Mouse (Mus musculus) heart, postnatal 0 days (tissue): ENCODE measurements around the gene Rag2. TPM values are rescaled to one million over a fixed set of nuclear protein-coding genes. Genes with fewer than 3 reads are reported as not detected.
A peak's percentile ranks its signal among the peaks of the same experiment; 100 is the strongest.

Experiments
- ATAC-seq: fragments of 200-750 bp; cut with Nextera tagmentation; 2 replicates; pipeline ENCODE4 v1.8.0; 2017; ENCODE audit warnings: low read depth, moderate number of reproducible peaks, moderate library complexity; ENCODE audit not compliant: insufficient read depth
- DNase-seq: peaks from one replicate; pipeline ENCODE4 v3.0.0-alpha.2; 2016; ENCODE audit warnings: low spot score
- H3K27ac ChIP-seq: fragments of 300-500 bp; sonication (generic); 2 replicates; pipeline ENCODE4 v1.5.1; 2014; ENCODE audit warnings: low read depth, mild to moderate bottlenecking
- H3K27me3 ChIP-seq: fragments of 300-500 bp; sonication (generic); 2 replicates; pipeline ENCODE4 v1.6.1; 2014; ENCODE audit warnings: low read length, mixed read lengths; ENCODE audit not compliant: control insufficient read depth, insufficient read depth
- H3K36me3 ChIP-seq: fragments of 300-500 bp; sonication (generic); replicated peaks from 2 replicates; pipeline ENCODE4 v1.6.1; 2014; ENCODE audit warnings: low read length, mixed read lengths; ENCODE audit not compliant: control insufficient read depth, insufficient read depth
- H3K4me1 ChIP-seq: fragments of 300-500 bp; sonication (generic); 2 replicates; pipeline ENCODE4 v1.6.1; 2014; ENCODE audit warnings: antibody characterized with exemption; ENCODE audit not compliant: control insufficient read depth, insufficient read depth
- H3K4me2 ChIP-seq: fragments of 300-500 bp; sonication (generic); 2 replicates; pipeline ENCODE4 v1.6.1; 2014; ENCODE audit warnings: low read depth, mild to moderate bottlenecking, low read length, moderate library complexity
- H3K4me3 ChIP-seq: fragments of 300-500 bp; sonication (generic); 2 replicates; pipeline ENCODE4 v1.5.1; 2014; ENCODE audit warnings: low read depth, low read length
- H3K9ac ChIP-seq: fragments of 300-500 bp; sonication (generic); replicated peaks from 2 replicates; pipeline ENCODE4 v1.6.1; 2014; ENCODE audit warnings: low read depth, low read length, mixed read lengths
- H3K9me3 ChIP-seq: fragments of 300-500 bp; sonication (generic); replicated peaks from 2 replicates; pipeline ENCODE4 v1.6.1; 2016; ENCODE audit warnings: low read length; ENCODE audit not compliant: control insufficient read depth
- CTCF ChIP-seq: IDR thresholded peaks from 2 replicates; pipeline ENCODE4 v1.5.1; 2016; ENCODE audit warnings: antibody characterized with exemption, control low read depth, low read depth
- EP300 ChIP-seq: IDR thresholded peaks from 2 replicates; pipeline ENCODE4 v1.6.1; 2016; ENCODE audit warnings: antibody characterized with exemption, low read depth
- WGBS: fragments of 180-500 bp; shearing (Covaris S2); extraction: QIAGEN DNeasy Blood & Tissue Kit; methylation state at CpG from one replicate; pipeline ENCODE4 v1.1.7; 2014; 5-methylcytosine and 5-hydroxymethylcytosine counted together
- polyA plus RNA-seq: library from polyadenylated mRNA; unstranded; fragments of >200 nt; fragmentation: Nextera tagmentation; extraction: Ambion mirVana; gene quantifications from 2 replicates; pipeline ENCODE4 v1.2.1, GENCODE M21; 2015
- total RNA-seq: library from RNA; depleted of rRNA; stranded (reverse); fragments of >200 nt; gene quantifications from 2 replicates; pipeline ENCODE4 v1.2.3, GENCODE M21; 2014; ENCODE audit warnings: low replicate concordance

Gene Rag2
- total and polyA plus RNA-seq, 2 experiments from 2014 or later, result not detected

- Histone ChIP-seq H3K27me3 (no peaks in the 10 kb centered on the region; the same call in 1 of the 2 replicates), H3K9me3 (no peaks in the 10 kb centered on the region), H3K4me2 (peak overlapping the region; percentile 70), H3K9ac (0 out of 2 replicates have a peak overlapping the region, but pooled peaks have one; percentile 16), H3K4me3 (peak overlapping the region; percentile 29), H3K36me3 (no peaks in the 10 kb centered on the region), H3K27ac (no peak overlapping the region), H3K4me1 (no peaks in the 10 kb centered on the region)
- 12% methylated on average over 14 of the region's 14 CpGs for WGBS
- TF ChIP-seq CTCF, result peak; percentile 69
- no peak for TF ChIP-seq EP300
- ATAC-seq (no peak), DNase-seq (peak; percentile 49)
Observed at GRCm38 (mm10) chr2:101652921-101653597, 28.5 kb downstream of the Rag2 start.

- ATAC-seq (no peak), DNase-seq (no peak)
- TF ChIP-seq CTCF, result no peak
- TF ChIP-seq EP300, result no peak
- H3K9me3 ChIP-seq, result no peaks in the 10 kb centered on the region
- H3K27ac ChIP-seq, result no peak overlapping the region
- no peak overlapping the region for H3K4me2 ChIP-seq
- no peak overlapping the region for H3K4me3 ChIP-seq
- no peaks in the 10 kb centered on the region for H3K4me1 ChIP-seq
- no peak overlapping the region for H3K9ac ChIP-seq
- H3K27me3 ChIP-seq, result no peaks in the 10 kb centered on the region
- 59% methylated on average over 2 of the region's 2 CpGs for WGBS
- no peaks in the 10 kb centered on the region for H3K36me3 ChIP-seq
Observed at GRCm38 (mm10) chr2:101660536-101660935, 36.0 kb downstream of the Rag2 start.

DNA sequence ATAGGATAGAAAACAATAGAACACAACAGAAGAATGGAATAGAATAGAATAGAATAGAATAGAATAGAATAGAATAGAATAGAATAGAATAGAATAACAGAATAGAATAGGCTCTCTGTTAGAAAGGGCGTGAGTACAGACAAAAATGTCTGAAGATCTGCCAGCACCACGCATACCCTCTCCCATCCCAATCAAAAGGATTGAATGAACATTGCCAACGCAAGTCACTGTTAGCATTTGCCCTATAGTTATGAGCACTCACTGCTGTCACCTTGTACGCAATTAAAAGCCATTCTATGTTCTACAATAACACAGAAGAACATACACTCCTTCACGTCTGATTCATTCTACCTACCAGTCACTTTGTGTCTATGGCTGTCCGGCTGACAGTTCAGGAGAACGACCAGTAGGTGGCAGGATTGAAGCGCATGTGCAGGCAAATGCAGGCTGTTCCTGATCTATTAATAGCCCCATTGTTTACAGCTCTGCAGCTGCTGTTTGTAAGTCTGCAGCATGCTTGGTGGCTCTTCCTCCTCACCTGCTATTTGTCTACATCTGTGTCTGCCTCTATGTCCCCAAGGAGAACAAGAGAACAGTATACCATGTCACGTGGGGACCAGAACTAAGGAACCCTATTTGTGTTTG lies 40.7 kb downstream of the Rag2 start:
- no peak overlapping the region for H3K27ac ChIP-seq
- H3K9me3 ChIP-seq, result no peaks in the 10 kb centered on the region
- no peak overlapping the region for H3K4me3 ChIP-seq
- WGBS, result 21% methylated on average over 9 of the region's 9 CpGs
- ATAC-seq, result peak; percentile 81; the same call in 1 of the 2 replicates
- TF ChIP-seq CTCF (peak; percentile 98), EP300 (no peak)
- H3K27me3 ChIP-seq, result no peaks in the 10 kb centered on the region
- no peak overlapping the region for H3K9ac ChIP-seq
- H3K4me2 ChIP-seq, result no peak overlapping the region
- H3K4me1 ChIP-seq, result no peaks in the 10 kb centered on the region
- DNase-seq, result peak; percentile 82
- no peaks in the 10 kb centered on the region for H3K36me3 ChIP-seq

DNA sequence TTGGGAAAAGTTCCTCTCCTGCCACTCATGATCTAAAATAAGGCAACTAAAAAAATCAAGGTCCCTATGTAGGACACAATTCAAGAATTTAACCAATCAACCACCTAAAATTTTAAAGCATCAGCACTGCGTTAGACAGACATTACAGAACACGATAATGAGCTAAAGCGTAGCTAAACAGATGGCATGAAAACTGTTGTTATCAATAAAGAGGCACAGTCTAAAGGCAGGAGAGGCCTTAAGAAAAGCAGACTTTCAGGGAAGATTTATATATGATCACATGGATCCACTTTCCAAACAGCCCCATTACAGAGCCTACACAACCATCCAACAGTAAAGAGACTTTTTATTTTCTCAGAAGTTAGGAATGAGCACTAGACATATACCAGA lies 41.2 kb downstream of the Rag2 start:
- DNase-seq, result no peak
- Histone ChIP-seq H3K9ac (no peak overlapping the region), H3K9me3 (no peaks in the 10 kb centered on the region), H3K27me3 (no peaks in the 10 kb centered on the region), H3K4me1 (no peaks in the 10 kb centered on the region), H3K4me3 (no peak overlapping the region), H3K36me3 (no peaks in the 10 kb centered on the region), H3K27ac (no peak overlapping the region), H3K4me2 (no peak overlapping the region)
- TF ChIP-seq CTCF (no peak), EP300 (no peak)
- no peak for ATAC-seq
- WGBS, result 82% methylated on average over 3 of the region's 3 CpGs

DNA sequence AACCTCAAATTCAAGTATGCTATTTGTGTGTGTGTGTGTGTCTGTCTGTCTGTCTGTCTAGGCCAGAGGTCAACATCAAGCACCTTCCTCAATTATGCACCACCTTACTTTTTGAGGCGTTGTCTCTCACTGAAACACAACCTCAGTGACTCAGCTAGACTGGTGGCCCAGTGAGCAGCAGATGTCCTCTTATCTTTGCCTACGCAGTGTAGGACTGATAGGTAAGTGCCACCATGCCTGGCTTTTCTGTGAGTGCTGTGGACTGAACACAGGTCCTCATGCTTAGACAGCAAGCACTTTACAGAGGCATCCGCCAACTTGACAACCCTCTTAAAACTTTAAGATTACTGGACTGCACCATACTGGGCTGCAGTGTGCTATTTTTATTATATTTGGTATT lies 44.2 kb downstream of the Rag2 start:
- WGBS, result 63% methylated on average over 3 of the region's 3 CpGs

More for the DNA sequence above, 44.2 kb downstream of the Rag2 start:
- H3K4me3 ChIP-seq, result no peak overlapping the region
- no peaks in the 10 kb centered on the region for H3K9me3 ChIP-seq
- DNase-seq (no peak), ATAC-seq (no peak)
- H3K27ac ChIP-seq, result no peak overlapping the region
- no peak overlapping the region for H3K9ac ChIP-seq
- no peak overlapping the region for H3K4me2 ChIP-seq
- no peaks in the 10 kb centered on the region for H3K27me3 ChIP-seq
- no peaks in the 10 kb centered on the region for H3K4me1 ChIP-seq
- no peaks in the 10 kb centered on the region for H3K36me3 ChIP-seq
- no peak for TF ChIP-seq EP300
- no peak for TF ChIP-seq CTCF
